Mouse (Mus musculus): ENCODE measurements around the gene Zfp777. TPM values are rescaled to one million over a fixed set of nuclear protein-coding genes. Genes with fewer than 3 reads are reported as not detected.

The Zfp777 gene
- polyA plus RNA-seq, 1 experiment from 2014 or later: 9.1 TPM

DNA sequence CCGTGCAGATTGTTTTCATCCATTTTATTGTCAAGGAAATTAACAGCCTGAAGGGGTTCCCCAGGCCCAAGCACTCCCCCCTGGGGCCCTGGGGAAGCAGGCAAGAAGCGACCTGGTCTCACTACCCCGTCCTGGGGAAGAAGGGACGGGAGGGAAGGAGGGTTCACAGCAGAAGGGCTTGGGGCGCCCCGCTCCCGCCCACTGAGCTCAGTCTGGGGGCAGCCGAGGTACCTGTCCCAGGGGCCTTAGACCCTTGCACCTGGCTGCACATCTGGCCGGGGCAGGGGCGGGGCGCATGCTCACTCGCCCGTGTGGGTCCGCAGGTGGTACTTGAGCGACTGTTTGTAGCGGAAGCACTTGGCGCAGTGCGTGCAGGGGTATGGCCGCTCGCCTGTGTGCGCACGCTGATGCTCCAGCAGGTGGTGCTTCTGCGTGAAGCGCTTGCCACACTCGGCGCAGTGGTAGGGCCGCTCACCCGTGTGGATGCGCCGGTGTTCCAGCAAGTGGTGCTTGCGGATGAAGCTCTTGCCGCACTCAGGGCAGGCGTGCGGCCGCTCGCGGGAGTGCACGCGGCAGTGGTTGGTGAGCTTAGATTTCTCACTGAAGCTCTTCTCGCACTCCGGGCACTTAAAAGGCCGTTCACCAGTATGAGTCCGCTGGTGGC is 24.2 kb downstream of the Zfp777 start:
- Histone ChIP-seq H3K4me1 (no peaks in the 10 kb centered on the region), H3K9me3 (peaks cover 33% of the 10 kb centered on the region), H3K9ac (no peak overlapping the region), H3K27ac (no peak overlapping the region), H3K27me3 (no peaks in the 10 kb centered on the region), H3K4me2 (replicated peaks) (no peak overlapping the region), H3K4me3 (no peak overlapping the region), H3K36me3 (peaks cover 87% of the 10 kb centered on the region)
- ATAC-seq (ENCODE audit: low FRiP score, low read depth): no peak
- 79% methylated on average over 43 of the region's 43 CpGs for WGBS

- Histone ChIP-seq H3K36me3 (peaks cover 76% of the 10 kb centered on the region), H3K27me3 (no peaks in the 10 kb centered on the region), H3K4me1 (no peaks in the 10 kb centered on the region), H3K4me2 (replicated peaks) (no peak overlapping the region), H3K9ac (no peak overlapping the region), H3K9me3 (peaks cover 30% of the 10 kb centered on the region), H3K4me3 (no peak overlapping the region), H3K27ac (no peak overlapping the region)
- ATAC-seq (ENCODE audit: low FRiP score, low read depth): no peak
- WGBS: 94% methylated on average over 2 of the region's 2 CpGs
Measured at GRCm38 (mm10) chr6:48022672-48023071, 26.0 kb downstream of the Zfp777 start.

GRCm38 (mm10) chr6:48021678-48022077 is 27.0 kb downstream of the Zfp777 start:
- H3K4me1 ChIP-seq: no peaks in the 10 kb centered on the region
- no peak overlapping the region for H3K4me3 ChIP-seq
- 85% methylated on average over 1 of the region's 1 CpGs for WGBS
- no peak overlapping the region for H3K9ac ChIP-seq
- no peak for ATAC-seq (ENCODE audit: low FRiP score, low read depth)
- no peak overlapping the region for H3K4me2 ChIP-seq (replicated peaks)
- H3K9me3 ChIP-seq: peaks cover 27% of the 10 kb centered on the region
- peaks cover 66% of the 10 kb centered on the region for H3K36me3 ChIP-seq
- no peak overlapping the region for H3K27ac ChIP-seq
- no peaks in the 10 kb centered on the region for H3K27me3 ChIP-seq

DNA sequence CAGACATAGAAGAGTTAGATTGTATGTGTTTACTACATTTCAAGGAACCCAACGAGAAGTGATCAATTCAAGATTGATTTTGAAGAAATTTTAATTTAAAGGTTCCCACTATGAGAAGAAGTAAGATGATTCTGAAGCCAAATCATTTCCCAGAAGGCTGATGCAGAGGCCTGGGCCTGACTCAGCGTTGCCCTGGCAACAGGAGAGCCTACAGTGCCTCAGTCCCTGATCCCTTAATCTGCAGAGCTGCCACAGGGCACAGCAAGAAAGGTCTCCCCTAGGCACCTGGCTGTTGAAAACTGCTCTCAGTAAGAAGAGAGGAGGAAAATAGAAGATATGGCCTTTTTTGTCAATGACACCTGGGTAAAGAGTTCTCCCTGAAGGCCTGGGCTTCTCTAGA is 28.7 kb downstream of the Zfp777 start:
- H3K27me3 ChIP-seq: no peaks in the 10 kb centered on the region
- H3K4me2 ChIP-seq (replicated peaks): no peak overlapping the region
- WGBS: 79% methylated on average over 2 of the region's 2 CpGs
- H3K27ac ChIP-seq: no peak overlapping the region
- no peak overlapping the region for H3K4me3 ChIP-seq
- H3K36me3 ChIP-seq: peaks cover 49% of the 10 kb centered on the region
- ATAC-seq (ENCODE audit: low FRiP score, low read depth): no peak
- H3K9ac ChIP-seq: no peak overlapping the region
- H3K4me1 ChIP-seq: no peaks in the 10 kb centered on the region
- H3K9me3 ChIP-seq: peaks cover 15% of the 10 kb centered on the region

- Histone ChIP-seq H3K4me3 (no peak overlapping the region), H3K4me1 (no peaks in the 10 kb centered on the region), H3K27me3 (no peaks in the 10 kb centered on the region), H3K9ac (peak overlapping the region; percentile 25; the same call in 1 of the 2 replicates), H3K27ac (no peak overlapping the region), H3K4me2 (replicated peaks) (no peak overlapping the region), H3K9me3 (no peaks in the 10 kb centered on the region), H3K36me3 (peaks cover 18% of the 10 kb centered on the region)
- ATAC-seq (ENCODE audit: low FRiP score, low read depth): no peak
- 90% methylated on average over 9 of the region's 9 CpGs for WGBS
Measured at GRCm38 (mm10) chr6:48016841-48017240, 31.9 kb downstream of the Zfp777 start.

- Histone ChIP-seq H3K4me3 (peak overlapping the region; percentile 47), H3K4me2 (replicated peaks) (peak overlapping the region; percentile 63), H3K9me3 (no peaks in the 10 kb centered on the region), H3K4me1 (0 out of 2 replicates have a peak, but pooled peaks cover 1% of the 10 kb centered on the region), H3K36me3 (peaks cover 14% of the 10 kb centered on the region), H3K27ac (no peak overlapping the region), H3K9ac (peak overlapping the region; percentile 62), H3K27me3 (no peaks in the 10 kb centered on the region)
- peak; percentile 95 for ATAC-seq (ENCODE audit: low FRiP score, low read depth)
- WGBS: 0% methylated on average over 22 of the region's 24 CpGs
Measured at GRCm38 (mm10) chr6:48016090-48016521, 32.6 kb downstream of the Zfp777 start.

DNA sequence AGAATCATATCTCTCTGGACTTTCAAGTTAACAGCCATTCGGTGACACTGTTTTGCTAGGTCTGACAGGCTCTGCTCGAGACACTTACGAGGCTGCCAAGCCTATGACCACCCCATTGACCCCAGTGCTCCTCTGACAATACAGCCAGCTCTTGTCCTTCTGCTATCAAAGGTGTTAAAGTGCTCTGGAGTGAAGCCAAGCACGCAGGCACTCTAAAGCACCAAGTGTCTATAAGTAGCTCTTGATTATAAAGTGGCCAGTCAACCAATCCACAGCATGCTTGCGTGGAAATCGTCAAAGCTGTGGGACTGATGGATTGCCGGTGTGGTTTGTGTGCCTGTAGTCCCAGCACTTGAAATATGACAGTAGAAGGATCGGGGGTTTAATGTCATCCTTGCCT is 38.0 kb downstream of the Zfp777 start:
- H3K4me3 ChIP-seq: no peak overlapping the region
- no peak for ATAC-seq (ENCODE audit: low FRiP score, low read depth)
- H3K36me3 ChIP-seq: no peaks in the 10 kb centered on the region
- H3K27me3 ChIP-seq: no peaks in the 10 kb centered on the region
- peak overlapping the region; percentile 32; the same call in 1 of the 2 replicates for H3K9ac ChIP-seq
- 64% methylated on average over 8 of the region's 8 CpGs for WGBS
- no peak overlapping the region for H3K27ac ChIP-seq
- H3K9me3 ChIP-seq: no peaks in the 10 kb centered on the region
- 0 out of 2 replicates have a peak, but pooled peaks cover 4% of the 10 kb centered on the region for H3K4me1 ChIP-seq
- no peak overlapping the region for H3K4me2 ChIP-seq (replicated peaks)

DNA sequence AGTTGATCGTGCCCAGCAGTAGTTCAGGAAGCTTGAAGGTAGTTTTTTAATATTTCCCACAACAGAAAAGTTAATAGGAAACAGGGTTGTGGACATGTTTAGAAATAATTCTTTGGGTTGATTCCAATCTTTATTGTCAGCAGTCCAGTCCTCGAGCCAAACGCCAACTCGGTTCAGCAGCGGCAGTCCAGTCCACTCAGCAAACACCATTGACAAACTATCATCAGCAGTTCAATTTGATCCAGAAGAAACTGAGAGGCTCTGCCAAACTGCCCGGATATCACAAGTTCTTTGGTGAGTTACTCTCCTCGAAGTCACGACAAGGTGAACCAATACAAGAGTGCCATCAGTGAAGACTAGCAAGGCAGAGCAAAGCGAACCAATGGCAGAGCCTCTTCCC is 53.0 kb downstream of the Zfp777 start:
- H3K36me3 ChIP-seq: no peaks in the 10 kb centered on the region
- 86% methylated on average over 9 of the region's 9 CpGs for WGBS
- no peak overlapping the region for H3K9ac ChIP-seq
- H3K27ac ChIP-seq: no peak overlapping the region
- no peaks in the 10 kb centered on the region for H3K27me3 ChIP-seq
- no peak overlapping the region for H3K4me2 ChIP-seq (replicated peaks)
- H3K4me1 ChIP-seq: no peaks in the 10 kb centered on the region
- no peak overlapping the region for H3K4me3 ChIP-seq
- ATAC-seq (ENCODE audit: low FRiP score, low read depth): no peak
- peaks cover 6% of the 10 kb centered on the region; the same call in 1 of the 2 replicates for H3K9me3 ChIP-seq

DNA sequence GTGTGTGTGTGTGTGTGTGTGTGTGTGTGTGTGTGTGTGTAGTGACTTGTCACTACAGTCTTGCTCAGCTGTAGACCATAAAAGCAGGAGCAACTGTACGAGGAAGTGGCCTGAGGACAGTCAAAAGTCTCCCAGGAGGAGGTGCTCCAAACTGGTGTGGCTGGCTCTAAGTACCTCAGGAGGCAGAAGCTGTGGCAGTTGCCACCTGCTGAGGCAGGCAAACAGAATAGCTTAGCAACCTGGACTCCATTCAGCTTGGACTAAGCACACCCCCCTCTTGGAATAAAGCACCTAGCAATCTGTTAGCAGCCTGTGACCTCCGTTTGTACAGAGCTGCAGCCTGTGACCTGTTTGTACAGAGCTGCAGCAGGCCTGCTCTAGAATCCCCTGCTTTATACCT is 64.8 kb downstream of the Zfp777 start:
- 16% methylated on average over 2 of the region's 2 CpGs for WGBS
- no peaks in the 10 kb centered on the region for H3K36me3 ChIP-seq
- no peaks in the 10 kb centered on the region for H3K27me3 ChIP-seq
- no peak overlapping the region for H3K4me2 ChIP-seq (replicated peaks)
- no peak for ATAC-seq (ENCODE audit: low FRiP score, low read depth)
- no peak overlapping the region for H3K9ac ChIP-seq
- H3K4me1 ChIP-seq: no peaks in the 10 kb centered on the region
- no peak overlapping the region for H3K4me3 ChIP-seq
- H3K27ac ChIP-seq: no peak overlapping the region
- peaks cover 3% of the 10 kb centered on the region; the same call in 1 of the 2 replicates for H3K9me3 ChIP-seq

GRCm38 (mm10) chr6:47978897-47979368 is 69.8 kb downstream of the Zfp777 start:
- Histone ChIP-seq H3K9me3 (peaks cover 3% of the 10 kb centered on the region; the same call in 1 of the 2 replicates), H3K4me2 (replicated peaks) (no peak overlapping the region), H3K4me3 (no peak overlapping the region), H3K9ac (no peak overlapping the region), H3K27ac (no peak overlapping the region), H3K4me1 (no peaks in the 10 kb centered on the region), H3K36me3 (no peaks in the 10 kb centered on the region), H3K27me3 (no peaks in the 10 kb centered on the region)
- peak; percentile 44; the same call in 1 of the 2 replicates for ATAC-seq (ENCODE audit: low FRiP score, low read depth)
- 14% methylated on average over 6 of the region's 6 CpGs for WGBS

DNA sequence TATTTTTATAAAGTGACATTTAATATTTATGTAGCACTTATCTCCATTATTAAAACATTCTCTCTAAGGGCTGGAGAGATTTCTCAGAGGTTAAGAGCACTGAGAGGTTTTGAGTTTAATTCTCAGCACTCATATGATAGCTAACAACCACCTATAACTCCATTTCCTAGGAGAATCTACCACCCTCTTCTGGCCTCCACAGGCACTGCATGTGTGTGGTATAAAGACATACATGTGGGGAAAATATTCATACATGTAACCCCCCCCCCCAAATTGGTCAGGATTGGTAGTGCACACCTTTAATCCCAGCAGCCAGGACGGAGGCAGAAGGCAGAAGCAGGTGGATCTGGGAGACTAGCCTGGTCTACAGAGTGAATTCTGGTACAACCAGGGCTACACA is 74.1 kb downstream of the Zfp777 start:
- H3K27me3 ChIP-seq: no peaks in the 10 kb centered on the region
- H3K36me3 ChIP-seq: no peaks in the 10 kb centered on the region
- 0 out of 2 replicates have a peak, but pooled peaks cover under 1% of the 10 kb centered on the region for H3K9me3 ChIP-seq
- H3K27ac ChIP-seq: no peak overlapping the region
- H3K4me3 ChIP-seq: no peak overlapping the region
- H3K9ac ChIP-seq: no peak overlapping the region
- 81% methylated on average over 1 of the region's 1 CpGs for WGBS
- H3K4me2 ChIP-seq (replicated peaks): no peak overlapping the region
- no peaks in the 10 kb centered on the region for H3K4me1 ChIP-seq
- ATAC-seq (ENCODE audit: low FRiP score, low read depth): no peak

Measured in limb, embryonic 13.5 days (tissue).